Mouse (Mus musculus) small intestine, adult 10 weeks (tissue): ENCODE measurements around the gene Gm42420. TPM values are rescaled to one million over a fixed set of nuclear protein-coding genes. Genes with fewer than 3 reads are reported as not detected.

ENCODE experiments used
- polyA plus RNA-seq: library from polyadenylated mRNA; stranded (reverse); fragments of 350-450 nt; fragmentation: Illumina TruSeq; extraction: RNeasy Lipid Tissue Mini Kit (QIAGEN cat#74804); gene quantifications from one replicate; pipeline ENCODE4 v1.2.3, GENCODE M21; 2014; ENCODE audit warnings: low replicate concordance

Gm42420 gene
- not detected for polyA plus RNA-seq

DNA sequence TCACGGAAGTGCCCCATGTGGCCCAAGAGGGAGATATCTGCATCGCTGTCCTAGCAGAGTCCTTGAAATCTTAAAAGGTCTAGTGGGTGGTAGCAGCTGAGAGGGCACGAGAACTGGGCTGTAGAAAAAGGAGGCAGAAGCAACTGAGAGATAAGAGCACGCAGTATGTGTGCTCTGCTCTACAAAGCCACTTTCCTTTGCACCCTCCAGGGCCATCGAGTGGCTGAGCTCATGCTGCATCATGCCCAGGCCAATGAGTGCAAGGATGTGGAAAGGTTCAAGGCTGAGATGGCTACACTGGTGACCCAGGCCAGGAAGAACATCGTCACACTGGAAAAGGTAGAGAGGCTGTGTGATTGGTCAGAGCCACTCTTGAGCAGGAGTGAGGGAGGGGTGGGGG is at the start of gene Gm42420:
TSS of gene Gm42420 (plus strand) at position 237 of the 400 bp plus-strand sequence.

DNA sequence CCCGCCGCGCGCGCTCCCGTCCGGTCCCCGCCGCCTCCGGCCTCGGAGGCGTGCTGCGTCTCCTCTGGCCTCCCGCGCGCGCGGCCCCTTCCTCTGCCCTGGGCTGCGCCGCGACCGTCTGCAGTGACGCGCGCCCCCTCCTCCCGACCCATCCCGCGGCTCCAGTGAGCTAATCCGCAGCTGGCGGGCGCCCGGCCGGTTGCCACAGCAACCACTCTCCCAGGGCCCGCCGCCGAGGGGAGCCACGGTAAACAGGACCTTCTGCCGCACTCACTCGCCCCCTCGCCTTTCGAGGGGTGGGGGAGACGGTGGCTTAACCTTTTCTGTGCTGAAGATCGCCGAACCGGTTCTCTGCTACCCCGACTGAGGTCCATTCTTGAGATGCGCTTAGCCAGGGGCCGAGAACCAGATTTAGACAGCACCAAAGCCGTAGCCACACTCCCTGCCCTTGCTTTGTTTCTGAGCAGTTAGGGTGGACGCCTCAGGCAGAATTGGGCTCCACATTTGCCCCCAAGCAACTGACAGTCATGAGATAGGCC is 27.8 kb upstream of the Gm42420 start, which contains the start of gene Dennd2a:
TSS of gene Dennd2a (minus strand) at position 145 of the 539 bp plus-strand sequence.

DNA sequence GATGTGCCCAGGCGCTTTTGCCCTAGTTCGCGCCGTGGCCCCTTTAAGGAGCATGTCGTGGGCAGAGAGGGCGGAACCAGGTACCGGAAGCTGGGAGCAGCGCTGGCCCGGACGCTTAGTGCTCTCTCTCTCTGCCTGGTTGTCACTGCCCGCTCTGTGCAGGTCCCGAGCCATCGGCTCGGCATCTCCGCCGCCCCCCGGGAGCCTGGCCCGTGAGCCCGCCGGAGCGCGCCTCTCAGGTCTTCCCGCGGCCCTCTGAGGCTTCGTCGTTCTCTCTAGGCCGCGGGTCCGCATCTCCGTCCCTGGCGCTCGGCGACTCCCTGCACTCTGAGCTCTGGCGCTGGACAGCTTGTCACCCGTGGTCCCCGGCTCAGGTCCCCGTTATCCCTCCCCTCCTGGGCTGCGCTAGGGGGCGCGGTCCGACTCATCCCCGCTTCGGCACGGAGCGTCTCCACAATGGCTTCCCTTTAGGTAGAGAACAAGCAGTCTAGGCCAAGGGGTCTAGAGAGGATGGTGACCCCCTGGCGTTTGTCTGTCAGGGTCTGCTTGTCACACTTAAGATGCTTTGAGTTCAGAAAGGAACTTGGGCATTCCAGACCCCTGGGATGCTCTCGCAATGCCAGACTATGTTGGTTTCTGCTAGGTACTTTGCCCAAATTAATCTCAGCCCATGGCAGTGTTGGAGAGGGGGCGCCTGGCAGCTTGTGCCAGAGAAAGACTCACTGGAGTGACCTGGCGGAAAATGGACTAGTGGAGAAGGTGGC is 11.6 kb upstream of the Gm42420 start, which contains the start of gene Adck2:
TSS of gene Adck2 (plus strand) at position 83 of the 764 bp plus-strand sequence.

DNA sequence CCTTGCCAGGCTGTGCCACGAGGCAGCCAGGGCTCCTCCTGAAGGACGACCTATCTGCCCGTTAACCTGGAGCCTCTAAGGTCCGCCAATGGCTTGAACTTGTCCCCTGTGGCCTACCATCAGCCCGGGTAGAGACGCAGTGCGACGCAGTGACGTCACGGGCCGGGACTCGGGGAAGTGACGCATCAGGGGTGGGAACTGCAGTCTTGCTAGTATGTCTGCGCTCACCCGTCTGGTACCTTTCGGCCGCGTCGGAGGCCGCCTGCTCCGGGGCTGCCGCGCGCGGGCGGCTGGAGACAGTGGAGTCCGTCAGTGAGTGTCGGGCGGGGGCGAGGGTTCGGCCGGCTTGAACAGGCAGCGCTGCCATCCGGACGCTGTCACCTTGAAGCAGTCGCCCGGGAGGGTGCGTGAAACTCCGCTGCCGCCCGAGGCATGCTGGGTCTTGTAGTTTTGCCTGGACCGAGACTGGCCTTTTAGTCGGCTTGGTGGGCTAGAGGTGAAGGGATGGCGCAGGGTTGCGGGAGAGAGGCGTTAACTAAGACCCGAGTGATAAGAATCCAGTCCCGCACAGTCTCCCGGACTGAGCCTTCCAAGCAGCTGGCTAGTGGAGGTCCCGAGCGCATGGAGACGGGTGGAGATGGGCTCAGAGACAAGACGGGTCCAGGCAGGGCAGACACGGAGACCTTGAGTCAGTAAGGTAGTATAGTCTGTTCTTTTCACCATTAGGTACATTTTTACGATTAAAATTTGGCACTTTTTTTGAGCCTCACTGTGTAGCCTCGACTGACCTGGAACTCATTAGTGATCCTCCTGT is 7.1 kb downstream of the Gm42420 start, which contains the start of gene Ndufb2:
TSS of gene Ndufb2 (plus strand) at position 174 of the 814 bp plus-strand sequence.

Other genes starting within 250 kb of the Gm42420 start
- gene Slc37a3, start 208.1 kb upstream of the Gm42420 start, polyA plus RNA-seq, result 26.3 TPM
- 5.0 TPM for gene Rab19, start 204.6 kb upstream of the Gm42420 start, polyA plus RNA-seq
- gene Mkrn1, start 165.3 kb upstream of the Gm42420 start, polyA plus RNA-seq, result 125 TPM
- 0.45 TPM for gene Dennd2a, start 27.9 kb upstream of the Gm42420 start, polyA plus RNA-seq
- 2.2 TPM for gene Adck2, start 11.9 kb upstream of the Gm42420 start, polyA plus RNA-seq
- 42.7 TPM for gene Ndufb2, start 6.8 kb downstream of the Gm42420 start, polyA plus RNA-seq
- gene Braf, start 139.7 kb downstream of the Gm42420 start, polyA plus RNA-seq, result 16.5 TPM
- gene Mrps33, start 225.2 kb downstream of the Gm42420 start, polyA plus RNA-seq, result 210 TPM